Mouse (Mus musculus): ENCODE results near the gene S100a2.

- TF ChIP-seq CTCF (conservative IDR thresholded peaks at IDR 0.05; ENCODE audit: insufficient read depth, insufficient read length, low read depth, low read length) (no peak), POLR2A (IDR thresholded peaks at IDR 0.05; ENCODE audit: low read depth, low read length) (no peak)
Observed at GRCm38 (mm10) chr3:90594466-90594865, 4.4 kb downstream of the S100a2 start.
